Mouse (Mus musculus): ENCODE measurements at regions not wholly inside any gene's neighbourhood (a gene's known extent, or its start where the extent isn't known, plus 50 kb on each side); places are given as distances from the start of the nearest gene placed in this dataset.

DNA sequence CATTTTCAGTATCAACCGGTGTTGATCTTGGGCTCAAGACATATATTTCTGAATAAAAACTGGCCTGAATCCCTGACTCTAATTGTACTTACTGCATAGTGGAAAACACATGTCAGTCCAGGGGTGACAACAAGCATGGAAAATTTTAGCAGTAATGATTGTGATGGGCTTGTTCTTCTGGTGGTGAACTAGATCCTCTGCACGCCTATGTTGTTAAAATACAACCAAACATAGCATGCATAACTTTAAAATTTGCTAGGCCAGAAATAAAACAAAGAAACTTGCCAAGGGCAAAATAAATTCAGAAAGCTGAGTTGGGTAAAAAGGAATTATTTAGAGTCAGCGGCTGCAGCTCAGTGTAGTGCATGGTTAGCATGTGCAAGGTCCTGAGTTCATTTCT, 198.2 kb downstream of the Mex3b start:
- TF ChIP-seq CTCF (IDR thresholded peaks at IDR 0.05; ENCODE audit: extremely low read depth, insufficient read depth, insufficient read length, insufficient replicate concordance) (no peak), POLR2A (IDR thresholded peaks at IDR 0.05; ENCODE audit: low read depth, low read length) (no peak)

Measured in spleen, adult 2 months (tissue).